Mouse (Mus musculus) E14TG2a.4 (cell line): ENCODE results near the gene Slc5a10.

Source experiments
- CTCF ChIP-seq: conservative IDR thresholded peaks from 2 replicates; pipeline ENCODE4 v1.5.1; 2014; ENCODE audit warnings: low read length
- NANOG ChIP-seq: IDR thresholded peaks from 2 replicates; pipeline ENCODE4 v1.6.1; 2014; ENCODE audit warnings: borderline replicate concordance, low read length, mixed read lengths

- no peak for TF ChIP-seq CTCF
- no peak for TF ChIP-seq NANOG
Observed at GRCm38 (mm10) chr11:61637856-61638255, 82.8 kb downstream of the Slc5a10 start.
